Mouse (Mus musculus): ENCODE results near the gene Thbs2. TPM values are rescaled to one million over a fixed set of nuclear protein-coding genes. Genes with fewer than 3 reads are reported as not detected.
A peak's percentile ranks its signal among the peaks of the same experiment; 100 is the strongest.

Thbs2 gene
- total RNA-seq, 1 experiment, result 4.5 TPM

DNA sequence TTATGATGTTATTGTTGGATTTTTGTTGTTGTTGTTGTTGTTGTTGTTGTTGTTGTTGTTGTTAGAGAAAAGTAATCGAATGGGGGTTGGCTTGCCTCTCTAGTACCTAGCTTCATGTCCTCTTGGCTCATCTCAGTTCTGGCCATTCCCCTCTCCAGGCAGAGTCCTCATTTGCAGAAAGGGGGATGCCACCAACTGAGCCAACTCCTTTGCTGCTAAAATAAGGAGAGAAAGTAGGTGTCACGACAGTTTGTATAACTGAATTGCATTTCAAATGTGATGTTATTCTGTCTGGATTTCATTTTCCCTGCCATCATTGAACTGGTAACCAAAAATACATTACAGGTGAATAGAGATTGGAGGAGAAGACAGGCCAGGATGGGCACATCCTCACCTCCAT lies 35.9 kb downstream of the Thbs2 start:
- TF ChIP-seq CHD2 (IDR thresholded peaks at IDR 0.05; ENCODE audit: low read depth, low read length) (no peak), MAFK (IDR thresholded peaks at IDR 0.05; ENCODE audit: insufficient read depth, low read depth, low read length) (no peak), ZNF384 (IDR thresholded peaks at IDR 0.05; ENCODE audit: low read depth, low read length) (no peak)
- Histone ChIP-seq H3K4me1 (ENCODE audit: control insufficient read depth in 2 of 2, insufficient read depth in 2 of 2, low read length in 2 of 2, poor library complexity in 1 of 2) (no peaks in the 10 kb centered on the region), H3K36me3 (ENCODE audit: control insufficient read depth, insufficient read depth, low read length, poor library complexity, severe bottlenecking) (no peaks in the 10 kb centered on the region), H3K9me3 (ENCODE audit: control insufficient read depth, insufficient read depth, low read depth, low read length) (no peaks in the 10 kb centered on the region), H3K27ac (ENCODE audit: insufficient read depth, low read depth, low read length, poor library complexity, severe bottlenecking) (no peak overlapping the region), H3K4me3 (ENCODE audit: insufficient read depth in 1 of 2, low read depth in 1 of 2, low read length in 2 of 2, poor library complexity in 1 of 2, severe bottlenecking in 1 of 2) (no peak overlapping the region), H3K9ac (ENCODE audit: insufficient read depth, low read depth, low read length, poor library complexity, severe bottlenecking) (no peak overlapping the region)
- in situ Hi-C loops (cut with MboI; ENCODE audit: low sequenced_read_pairs in 2 of 2, unreplicated experiment in 2 of 2), result no loop called here
- no peak for DNase-seq (ENCODE audit: low read depth, low spot score)

GRCm38 (mm10) chr17:14657123-14657522 lies 36.9 kb downstream of the Thbs2 start:
- Histone ChIP-seq H3K4me1 (ENCODE audit: control insufficient read depth in 2 of 2, insufficient read depth in 2 of 2, low read length in 2 of 2, poor library complexity in 1 of 2) (no peaks in the 10 kb centered on the region), H3K4me3 (ENCODE audit: insufficient read depth in 1 of 2, low read depth in 1 of 2, low read length in 2 of 2, poor library complexity in 1 of 2, severe bottlenecking in 1 of 2) (no peak overlapping the region), H3K36me3 (ENCODE audit: control insufficient read depth, insufficient read depth, low read length, poor library complexity, severe bottlenecking) (no peaks in the 10 kb centered on the region), H3K9ac (ENCODE audit: insufficient read depth, low read depth, low read length, poor library complexity, severe bottlenecking) (no peak overlapping the region), H3K27ac (ENCODE audit: insufficient read depth, low read depth, low read length, poor library complexity, severe bottlenecking) (no peak overlapping the region), H3K9me3 (ENCODE audit: control insufficient read depth, insufficient read depth, low read depth, low read length) (no peaks in the 10 kb centered on the region)
- TF ChIP-seq ZC3H11A (IDR thresholded peaks at IDR 0.05; ENCODE audit: borderline replicate concordance, low read depth, low read length) (no peak), MAFK (IDR thresholded peaks at IDR 0.05; ENCODE audit: insufficient read depth, low read depth, low read length) (no peak), HCFC1 (IDR thresholded peaks at IDR 0.05; ENCODE audit: borderline replicate concordance, insufficient read depth, low read length) (no peak), ZNF384 (IDR thresholded peaks at IDR 0.05; ENCODE audit: low read depth, low read length) (no peak), CHD2 (IDR thresholded peaks at IDR 0.05; ENCODE audit: low read depth, low read length) (no peak)
- in situ Hi-C loops (cut with MboI; ENCODE audit: low sequenced_read_pairs in 2 of 2, unreplicated experiment in 2 of 2), result no loop called here
- no peak for DNase-seq (ENCODE audit: low read depth, low spot score)

DNA sequence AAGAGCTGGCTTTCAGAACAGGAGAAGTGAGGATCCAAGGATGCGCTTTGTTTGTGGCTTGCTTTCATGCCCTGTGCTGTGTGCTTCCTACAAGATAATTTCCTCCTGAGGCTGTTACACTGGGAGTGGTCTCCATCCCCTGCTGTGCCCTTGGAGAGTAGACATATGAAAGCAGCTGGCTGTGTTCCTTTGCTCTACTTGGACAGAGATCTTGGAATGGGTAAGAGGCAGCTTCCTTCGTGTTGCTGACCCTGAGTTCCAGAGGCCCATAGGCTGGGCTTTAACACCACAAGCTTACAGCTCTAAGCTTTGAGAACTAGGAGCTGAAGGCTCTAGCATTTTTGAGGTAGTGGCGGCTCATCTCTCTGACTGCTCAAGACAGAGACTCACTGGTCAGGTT lies 39.1 kb downstream of the Thbs2 start:
- Histone ChIP-seq H3K27ac (ENCODE audit: insufficient read depth, low read depth, low read length, poor library complexity, severe bottlenecking) (no peak overlapping the region), H3K9ac (ENCODE audit: insufficient read depth, low read depth, low read length, poor library complexity, severe bottlenecking) (no peak overlapping the region), H3K36me3 (ENCODE audit: control insufficient read depth, insufficient read depth, low read length, poor library complexity, severe bottlenecking) (no peaks in the 10 kb centered on the region), H3K9me3 (ENCODE audit: control insufficient read depth, insufficient read depth, low read depth, low read length) (no peaks in the 10 kb centered on the region), H3K4me3 (ENCODE audit: insufficient read depth in 1 of 2, low read depth in 1 of 2, low read length in 2 of 2, poor library complexity in 1 of 2, severe bottlenecking in 1 of 2) (no peak overlapping the region), H3K4me1 (ENCODE audit: control insufficient read depth in 2 of 2, insufficient read depth in 2 of 2, low read length in 2 of 2, poor library complexity in 1 of 2) (no peaks in the 10 kb centered on the region)
- TF ChIP-seq MAFK (IDR thresholded peaks at IDR 0.05; ENCODE audit: insufficient read depth, low read depth, low read length) (no peak), ZC3H11A (IDR thresholded peaks at IDR 0.05; ENCODE audit: borderline replicate concordance, low read depth, low read length) (no peak), CHD2 (IDR thresholded peaks at IDR 0.05; ENCODE audit: low read depth, low read length) (no peak), HCFC1 (IDR thresholded peaks at IDR 0.05; ENCODE audit: borderline replicate concordance, insufficient read depth, low read length) (no peak), ZNF384 (IDR thresholded peaks at IDR 0.05; ENCODE audit: low read depth, low read length) (no peak)
- DNase-seq (ENCODE audit: low read depth, low spot score), result peak; percentile 17
- in situ Hi-C loops (cut with MboI; ENCODE audit: low sequenced_read_pairs in 2 of 2, unreplicated experiment in 2 of 2), result no loop called here

DNA sequence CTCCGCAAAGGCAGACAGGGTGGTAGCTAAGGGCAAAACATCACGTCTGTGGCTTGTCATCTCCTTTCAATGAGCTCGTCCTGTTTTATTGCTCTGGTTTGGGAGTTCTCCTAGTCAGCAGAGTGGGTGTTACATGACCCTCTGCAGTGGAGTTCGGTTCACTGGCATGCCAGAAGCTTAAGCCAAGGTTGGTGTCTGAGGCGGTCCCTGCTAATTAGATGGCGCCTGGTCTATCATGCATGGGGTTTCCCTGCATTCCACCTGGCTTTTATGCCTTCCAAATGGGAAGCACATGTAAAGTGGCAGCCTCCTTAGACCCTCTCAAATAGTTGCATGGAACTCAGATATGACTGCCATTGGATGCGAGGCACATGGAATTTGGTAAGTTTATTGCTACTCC lies 42.0 kb downstream of the Thbs2 start:
- Histone ChIP-seq H3K4me1 (ENCODE audit: control insufficient read depth in 2 of 2, insufficient read depth in 2 of 2, low read length in 2 of 2, poor library complexity in 1 of 2) (no peaks in the 10 kb centered on the region), H3K27ac (ENCODE audit: insufficient read depth, low read depth, low read length, poor library complexity, severe bottlenecking) (no peak overlapping the region), H3K4me3 (ENCODE audit: insufficient read depth in 1 of 2, low read depth in 1 of 2, low read length in 2 of 2, poor library complexity in 1 of 2, severe bottlenecking in 1 of 2) (no peak overlapping the region), H3K36me3 (ENCODE audit: control insufficient read depth, insufficient read depth, low read length, poor library complexity, severe bottlenecking) (no peaks in the 10 kb centered on the region), H3K9ac (ENCODE audit: insufficient read depth, low read depth, low read length, poor library complexity, severe bottlenecking) (no peak overlapping the region), H3K9me3 (ENCODE audit: control insufficient read depth, insufficient read depth, low read depth, low read length) (no peaks in the 10 kb centered on the region)
- in situ Hi-C loops (cut with MboI; ENCODE audit: low sequenced_read_pairs in 2 of 2, unreplicated experiment in 2 of 2), result no loop called here
- TF ChIP-seq CHD2 (IDR thresholded peaks at IDR 0.05; ENCODE audit: low read depth, low read length) (no peak), HCFC1 (IDR thresholded peaks at IDR 0.05; ENCODE audit: borderline replicate concordance, insufficient read depth, low read length) (no peak), ZC3H11A (IDR thresholded peaks at IDR 0.05; ENCODE audit: borderline replicate concordance, low read depth, low read length) (no peak), MAFK (IDR thresholded peaks at IDR 0.05; ENCODE audit: insufficient read depth, low read depth, low read length) (no peak)
- no peak for DNase-seq (ENCODE audit: low read depth, low spot score)

DNA sequence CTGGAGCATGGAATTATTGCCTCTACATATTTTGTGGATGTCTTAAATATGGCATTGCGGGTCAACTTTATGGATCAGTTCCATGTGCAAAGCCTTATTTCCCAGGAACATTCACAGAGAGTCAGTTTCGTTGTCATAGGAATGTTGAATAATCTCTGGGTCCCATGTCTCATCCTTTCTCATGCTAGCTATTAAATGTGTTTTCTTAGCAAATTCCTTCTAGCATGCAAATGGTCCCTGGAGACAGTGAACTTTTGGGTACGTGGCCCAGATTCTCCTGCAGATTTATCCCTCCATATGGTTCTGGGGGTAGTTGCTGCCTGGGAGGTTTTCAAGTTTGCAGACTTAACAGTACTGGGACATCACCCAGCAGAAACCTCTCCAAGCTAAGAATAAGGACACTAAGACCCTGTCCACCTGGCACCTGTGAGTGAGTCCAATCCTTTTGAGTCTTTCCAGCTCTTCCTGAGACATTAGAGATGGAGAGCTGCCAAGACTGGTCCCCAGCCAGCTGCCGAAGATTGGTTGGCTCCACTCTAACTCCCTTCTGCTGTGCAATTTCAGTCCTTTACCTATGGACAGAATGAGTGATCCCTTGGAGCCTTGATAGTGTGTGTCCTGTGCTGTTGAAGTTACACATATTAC lies 45.9 kb downstream of the Thbs2 start:
- in situ Hi-C loops (cut with MboI; ENCODE audit: low sequenced_read_pairs in 2 of 2, unreplicated experiment in 2 of 2), result no loop called here
- Histone ChIP-seq H3K4me1 (ENCODE audit: control insufficient read depth in 2 of 2, insufficient read depth in 2 of 2, low read length in 2 of 2, poor library complexity in 1 of 2) (no peaks in the 10 kb centered on the region), H3K27ac (ENCODE audit: insufficient read depth, low read depth, low read length, poor library complexity, severe bottlenecking) (no peak overlapping the region), H3K4me3 (ENCODE audit: insufficient read depth in 1 of 2, low read depth in 1 of 2, low read length in 2 of 2, poor library complexity in 1 of 2, severe bottlenecking in 1 of 2) (no peak overlapping the region), H3K9me3 (ENCODE audit: control insufficient read depth, insufficient read depth, low read depth, low read length) (no peaks in the 10 kb centered on the region), H3K9ac (ENCODE audit: insufficient read depth, low read depth, low read length, poor library complexity, severe bottlenecking) (no peak overlapping the region), H3K36me3 (ENCODE audit: control insufficient read depth, insufficient read depth, low read length, poor library complexity, severe bottlenecking) (no peaks in the 10 kb centered on the region)
- DNase-seq (ENCODE audit: low read depth, low spot score), result no peak
- no peak for TF ChIP-seq ZC3H11A (IDR thresholded peaks at IDR 0.05; ENCODE audit: borderline replicate concordance, low read depth, low read length)
- TF ChIP-seq MAFK (IDR thresholded peaks at IDR 0.05; ENCODE audit: insufficient read depth, low read depth, low read length), result no peak
- no peak for TF ChIP-seq HCFC1 (IDR thresholded peaks at IDR 0.05; ENCODE audit: borderline replicate concordance, insufficient read depth, low read length)
- TF ChIP-seq ZNF384 (IDR thresholded peaks at IDR 0.05; ENCODE audit: low read depth, low read length), result no peak
- no peak for TF ChIP-seq CHD2 (IDR thresholded peaks at IDR 0.05; ENCODE audit: low read depth, low read length)
